Mouse (Mus musculus) MEL (cell line): ENCODE results near the gene Osbpl8.

Experiments
- CHD2 ChIP-seq: IDR thresholded peaks from 2 replicates; pipeline ENCODE4 v1.6.1; 2011; ENCODE audit warnings: low read length, improper control_type of control experiment
- CTCF ChIP-seq, 3 experiments: IDR thresholded peaks in 2 of 3; conservative IDR thresholded peaks in 1 of 3; 2 replicates each; pipeline ENCODE4 v1.5.1; 2011 to 2012; ENCODE audit warnings: low read length in 3 of 3, low read depth in 2 of 3, mild to moderate bottlenecking in 2 of 3, improper control_type of control experiment in 1 of 3, inconsistent platforms in 1 of 3, mixed read lengths in 1 of 3, moderate library complexity in 1 of 3; ENCODE audit not compliant: control insufficient read depth in 1 of 3, insufficient read depth in 1 of 3, poor library complexity in 1 of 3, severe bottlenecking in 1 of 3
- GABPA ChIP-seq: IDR thresholded peaks from 2 replicates; pipeline ENCODE4 v1.6.1; 2012; ENCODE audit warnings: low read depth, mild to moderate bottlenecking, inconsistent platforms, low read length, improper control_type of control experiment, moderate library complexity
- MAX ChIP-seq: IDR thresholded peaks from 2 replicates; pipeline ENCODE4 v1.6.1; 2011; ENCODE audit warnings: low read length, improper control_type of control experiment
- MEF2A ChIP-seq: IDR thresholded peaks from 2 replicates; pipeline ENCODE4 v1.6.1; 2014; ENCODE audit warnings: low read depth, mild to moderate bottlenecking, inconsistent platforms, low read length, improper control_type of control experiment; ENCODE audit not compliant: poor library complexity, insufficient replicate concordance, severe bottlenecking; ENCODE audit errors: extremely low read depth
- POLR2A ChIP-seq, 2 experiments: IDR thresholded peaks; 2 replicates each; pipeline ENCODE4 v1.6.1; 2011 to 2012; ENCODE audit warnings: low read length in 2 of 2, mild to moderate bottlenecking in 2 of 2, control low read depth in 1 of 2, improper control_type of control experiment in 1 of 2, low read depth in 1 of 2, moderate library complexity in 1 of 2; ENCODE audit not compliant: control insufficient read depth in 1 of 2, insufficient read depth in 1 of 2, poor library complexity in 1 of 2
- POLR2AphosphoS2 ChIP-seq: IDR thresholded peaks from 2 replicates; pipeline ENCODE4 v1.6.1; 2011; ENCODE audit warnings: low read length, improper control_type of control experiment
- TBP ChIP-seq: IDR thresholded peaks from 2 replicates; pipeline ENCODE4 v1.8.0; 2011; ENCODE audit warnings: low read depth, low read length, improper control_type of control experiment
- ZC3H11A ChIP-seq: IDR thresholded peaks from 2 replicates; pipeline ENCODE4 v1.6.1; 2012; ENCODE audit warnings: low read depth, mild to moderate bottlenecking, inconsistent platforms, low read length, improper control_type of control experiment
- ZNF384 ChIP-seq: IDR thresholded peaks from 2 replicates; pipeline ENCODE4 v1.6.1; 2012; ENCODE audit warnings: low read depth, mild to moderate bottlenecking, inconsistent platforms, low read length, improper control_type of control experiment

GRCm38 (mm10) chr10:111336353-111336713, 171.8 kb downstream of the Osbpl8 start:
- TF ChIP-seq POLR2A (IDR thresholded peaks at IDR 0.05; ENCODE audit: control insufficient read depth in 1 of 2, insufficient read depth in 1 of 2, low read depth in 1 of 2, low read length in 2 of 2, poor library complexity in 1 of 2) (no peak), CTCF (IDR thresholded peaks at IDR 0.05 in 2 of 3, conservative IDR thresholded peaks at IDR 0.05 in 1 of 3; ENCODE audit: control insufficient read depth in 1 of 3, insufficient read depth in 1 of 3, low read depth in 2 of 3, low read length in 3 of 3, poor library complexity in 1 of 3, severe bottlenecking in 1 of 3) (no peak), GABPA (no peak), CHD2 (no peak), MEF2A (no peak), MAX (no peak), ZNF384 (no peak), POLR2AphosphoS2 (no peak), ZC3H11A (no peak), TBP (no peak)
